Mouse (Mus musculus) intestine, embryonic 15.5 days (tissue): Measurements from ENCODE around the gene Tex33. TPM values are rescaled to one million over a fixed set of nuclear protein-coding genes. Genes with fewer than 3 reads are reported as not detected.
"Not testable (repeated sequence)": the region's sequence is repeated elsewhere in the genome, so short reads cannot be mapped to it uniquely, and the experiment has no call there.

Experiments used
- ATAC-seq: fragments of 200-750 bp; cut with Nextera tagmentation; 2 replicates; pipeline ENCODE4 v1.8.0; 2017; ENCODE audit warnings: moderate TSS enrichment, moderate library complexity
- H3K27ac ChIP-seq: fragments of 300-500 bp; sonication (generic); 2 replicates; pipeline ENCODE4 v1.5.1; 2015; ENCODE audit warnings: mild to moderate bottlenecking, inconsistent platforms
- H3K27me3 ChIP-seq: fragments of 300-500 bp; sonication (generic); replicated peaks from 2 replicates; pipeline ENCODE4 v1.6.1; 2015; ENCODE audit warnings: inconsistent platforms
- H3K36me3 ChIP-seq: fragments of 300-500 bp; sonication (generic); 2 replicates; pipeline ENCODE4 v1.6.1; 2015; ENCODE audit warnings: inconsistent platforms
- H3K4me1 ChIP-seq: fragments of 300-500 bp; sonication (generic); replicated peaks from 2 replicates; pipeline ENCODE4 v1.6.1; 2015; ENCODE audit warnings: inconsistent platforms
- H3K4me2 ChIP-seq: fragments of 300-500 bp; sonication (generic); replicated peaks from 2 replicates; pipeline ENCODE4 v1.6.1; 2015; ENCODE audit warnings: mild to moderate bottlenecking, inconsistent platforms
- H3K4me3 ChIP-seq: fragments of 300-500 bp; sonication (generic); replicated peaks from 2 replicates; pipeline ENCODE4 v1.5.1; 2015; ENCODE audit warnings: inconsistent platforms
- H3K9ac ChIP-seq: fragments of 300-500 bp; sonication (generic); 2 replicates; pipeline ENCODE4 v1.6.1; 2015; ENCODE audit warnings: inconsistent platforms
- H3K9me3 ChIP-seq: fragments of 300-500 bp; sonication (generic); 2 replicates; pipeline ENCODE4 v1.6.1; 2016; ENCODE audit warnings: inconsistent platforms
- WGBS: fragments of 180-500 bp; shearing (Covaris S2); methylation state at CpG from one replicate; pipeline ENCODE4 v1.1.7; 2015; 5-methylcytosine and 5-hydroxymethylcytosine counted together
- polyA plus RNA-seq: library from polyadenylated mRNA; unstranded; fragments of >200 nt; fragmentation: Nextera tagmentation; extraction: Ambion mirVana; gene quantifications from 2 replicates; pipeline ENCODE4 v1.2.1, GENCODE M21; 2015

The Tex33 gene
- polyA plus RNA-seq, 1 experiment from 2014 or later: not detected

DNA sequence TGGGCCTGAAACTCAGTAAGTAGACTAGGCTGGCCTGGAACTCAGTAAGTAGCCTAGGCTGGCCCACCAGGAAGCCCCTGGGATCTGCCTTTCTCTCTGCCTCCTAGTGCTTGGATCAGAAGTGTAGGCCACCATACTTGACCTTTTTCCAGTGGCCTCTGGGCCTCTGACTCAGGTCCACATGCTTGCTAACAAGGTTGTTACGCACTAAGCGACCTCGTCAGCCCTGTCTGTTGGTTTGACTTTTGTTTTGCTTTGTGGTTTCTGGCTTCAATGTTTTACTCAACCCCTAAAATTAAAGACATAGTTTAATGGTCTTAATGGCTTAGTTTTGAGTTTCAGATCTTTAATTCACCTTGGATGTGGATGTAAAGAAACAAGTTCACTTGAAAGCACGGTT lies 65.0 kb downstream of the Tex33 start:
- Histone ChIP-seq H3K9ac (no peak overlapping the region), H3K27ac (no peak overlapping the region), H3K4me2 (no peak overlapping the region), H3K36me3 (no peaks in the 10 kb centered on the region), H3K9me3 (no peaks in the 10 kb centered on the region), H3K27me3 (0 out of 2 replicates have a peak, but pooled peaks cover under 1% of the 10 kb centered on the region), H3K4me1 (no peaks in the 10 kb centered on the region), H3K4me3 (no peak overlapping the region)
- ATAC-seq: no peak
- WGBS: 87% methylated on average over 4 of the region's 4 CpGs

GRCm38 (mm10) chr15:78329972-78330371 lies 65.7 kb downstream of the Tex33 start:
- not testable (repeated sequence) for H3K27ac ChIP-seq, H3K9me3 ChIP-seq, H3K4me3 ChIP-seq, H3K36me3 ChIP-seq, ATAC-seq, H3K4me2 ChIP-seq, H3K9ac ChIP-seq, H3K27me3 ChIP-seq, H3K4me1 ChIP-seq
- WGBS: 71% methylated on average over 6 of the region's 6 CpGs

- Histone ChIP-seq H3K9ac (no peak overlapping the region), H3K36me3 (no peaks in the 10 kb centered on the region), H3K4me1 (no peaks in the 10 kb centered on the region), H3K27ac (no peak overlapping the region), H3K27me3 (no peaks in the 10 kb centered on the region), H3K9me3 (no peaks in the 10 kb centered on the region), H3K4me2 (no peak overlapping the region), H3K4me3 (no peak overlapping the region)
- no peak for ATAC-seq
- WGBS: 82% methylated on average over 3 of the region's 3 CpGs
These were observed 67.1 kb downstream of the Tex33 start for GRCm38 (mm10) chr15:78328520-78329097.

Other genes starting within 250 kb of the Tex33 start
- gene Ift27, start 221.8 kb downstream of the Tex33 start, polyA plus RNA-seq: 60.5 and 62.9 TPM in 2 replicates
- not detected in 2 replicates for gene Pvalb, start 189.5 kb downstream of the Tex33 start, polyA plus RNA-seq
- gene Ncf4, start 151.1 kb downstream of the Tex33 start, polyA plus RNA-seq: 5.1 and 5.6 TPM in 2 replicates
- 0.38 and 0.48 TPM in 2 replicates for gene Csf2rb2, start 90.2 kb downstream of the Tex33 start, polyA plus RNA-seq
- gene Csf2rb, start 70.2 kb downstream of the Tex33 start, polyA plus RNA-seq: 1.4 and 2.0 TPM in 2 replicates
- gene Tst, start 10.0 kb upstream of the Tex33 start, polyA plus RNA-seq: 33.4 and 45.0 TPM in 2 replicates
- 2.6 and 3.1 TPM in 2 replicates for gene Mpst, start 10.5 kb upstream of the Tex33 start, polyA plus RNA-seq
- 28.7 and 31.0 TPM in 2 replicates for gene Kctd17, start 32.7 kb upstream of the Tex33 start, polyA plus RNA-seq
- gene Tmprss6, start 72.7 kb upstream of the Tex33 start, polyA plus RNA-seq: 0.39 and 0.54 TPM in 2 replicates
- gene Il2rb, start 99.4 kb upstream of the Tex33 start, polyA plus RNA-seq: 1.2 and 1.4 TPM in 2 replicates
- gene C1qtnf6, start 135.5 kb upstream of the Tex33 start, polyA plus RNA-seq: 22.0 and 22.3 TPM in 2 replicates
- 0.23 and 0.24 TPM in 2 replicates for gene Sstr3, start 148.8 kb upstream of the Tex33 start, polyA plus RNA-seq
- gene Rac2, start 176.9 kb upstream of the Tex33 start, polyA plus RNA-seq: 15.7 and 21.4 TPM in 2 replicates
- gene Cyth4, start 201.1 kb upstream of the Tex33 start, polyA plus RNA-seq: 8.0 and 8.2 TPM in 2 replicates